11 mouse cellular contexts compared by ENCODE assay signal in the genomic region with DNA sequence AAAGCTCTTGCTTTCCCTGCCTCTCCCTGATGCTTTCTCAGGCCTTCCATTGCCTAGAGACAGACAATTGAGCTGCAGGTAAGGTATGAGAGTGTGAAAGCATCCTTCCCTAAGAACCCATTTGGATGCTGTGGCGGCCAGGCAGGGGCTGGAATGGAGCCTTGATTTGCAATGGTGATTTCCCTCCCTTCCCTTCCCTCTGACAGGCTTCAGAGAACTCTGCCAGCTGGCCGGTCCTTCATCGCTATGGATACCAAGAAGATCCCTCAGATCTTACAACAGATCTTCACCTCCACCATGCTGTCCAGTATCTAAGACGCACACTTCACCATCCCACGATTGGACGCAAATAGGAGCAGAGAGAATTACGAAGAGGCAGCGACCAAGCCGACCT. TPM values are rescaled to one million over a fixed set of nuclear protein-coding genes. Genes with fewer than 3 reads are reported as not detected.
DNase-seq lines count a peak whose midpoint lies in the region; ATAC-seq and TF ChIP-seq lines count a peak whose summit lies in the region.
"Had no signal": no experiment of that assay in that cellular context is flagged by ENCODE, and none has a peak within 500 bp of the region (broad histone marks: within the 10 kb centered on the region; RNA-seq: fewer than 3 reads in every experiment).

No protein-coding gene starts in this region.

- no peaks in the 10 kb centered on the region for H3K9me3 ChIP-seq in embryonic facial prominence, embryonic 14.5 days (ENCODE audit: control insufficient read depth, low read length)
- H3K9me3 ChIP-seq in hindbrain, embryonic 13.5 days: no peaks in the 10 kb centered on the region
- H3K9me3 ChIP-seq in midbrain, embryonic 16.5 days (replicated peaks; ENCODE audit: control insufficient read depth, low read length, poor library complexity, severe bottlenecking): no peaks in the 10 kb centered on the region

- peak overlapping the region; percentile 22 for H3K27ac ChIP-seq in embryonic facial prominence, embryonic 14.5 days (replicated peaks; ENCODE audit: low read depth, low read length)
- H3K27ac ChIP-seq in hindbrain, embryonic 13.5 days: peak overlapping the region; percentile 67
- H3K27ac ChIP-seq in midbrain, embryonic 16.5 days (ENCODE audit: low read length): peak overlapping the region; percentile 53; the same call in 1 of the 2 replicates
- H3K27ac ChIP-seq in kidney, adult 2 months (ENCODE audit: insufficient read depth, low read depth, low read length): no peak overlapping the region

- no peaks in the 10 kb centered on the region for H3K27me3 ChIP-seq in embryonic facial prominence, embryonic 14.5 days (replicated peaks; ENCODE audit: control insufficient read depth, insufficient read depth, low read length)
- no peaks in the 10 kb centered on the region for H3K27me3 ChIP-seq in hindbrain, embryonic 13.5 days
- H3K27me3 ChIP-seq in midbrain, embryonic 16.5 days (ENCODE audit: control insufficient read depth, insufficient read depth, low read depth, low read length): no peaks in the 10 kb centered on the region
- no peaks in the 10 kb centered on the region for H3K27me3 ChIP-seq in kidney, adult 2 months (replicated peaks; ENCODE audit: control insufficient read depth, insufficient read depth, low read length)

- ATAC-seq in embryonic facial prominence, embryonic 14.5 days (ENCODE audit: low read depth): no peak
- no peak for ATAC-seq in hindbrain, embryonic 13.5 days (ENCODE audit: low FRiP score)
- ATAC-seq in midbrain, embryonic 16.5 days: 0 out of 2 replicates have a peak, but pooled peaks have one; percentile 4
- ATAC-seq in erythroblast, adult 5-6 weeks (replicated peaks; ENCODE audit: low FRiP score, poor library complexity, severe bottlenecking): no peak

- peaks cover 46% of the 10 kb centered on the region for H3K4me1 ChIP-seq in embryonic facial prominence, embryonic 14.5 days (ENCODE audit: control insufficient read depth, insufficient read depth, low read length)
- H3K4me1 ChIP-seq in hindbrain, embryonic 13.5 days (replicated peaks): peaks cover 57% of the 10 kb centered on the region
- H3K4me1 ChIP-seq in midbrain, embryonic 16.5 days (ENCODE audit: control insufficient read depth, insufficient read depth, low read length): peaks cover 22% of the 10 kb centered on the region
- no peaks in the 10 kb centered on the region for H3K4me1 ChIP-seq in kidney, adult 2 months (ENCODE audit: control insufficient read depth, insufficient read depth, low read length)

- DNase-seq in left cerebral cortex, postnatal 4 days: peak; percentile 67
- DNase-seq in left cerebral cortex, adult 11 months (ENCODE audit: low spot score): no peak
- no peak for DNase-seq in embryonic facial prominence, embryonic 14.5 days (ENCODE audit: low spot score)
- DNase-seq in kidney, adult 2 months: no peak
- no peak for DNase-seq in adrenal gland, adult 2 months
- DNase-seq: kidney, adult 8-10 months; layer of hippocampus, postnatal 36 days; lung, embryonic 14.5 days had no signal

- no peak overlapping the region for H3K9ac ChIP-seq in embryonic facial prominence, embryonic 14.5 days (ENCODE audit: low read depth, low read length)
- no peak overlapping the region for H3K9ac ChIP-seq in hindbrain, embryonic 13.5 days
- no peak overlapping the region for H3K9ac ChIP-seq in midbrain, embryonic 16.5 days (ENCODE audit: low read depth, low read length)
- H3K9ac ChIP-seq: lung, embryonic 14.5 days had no signal

- no peak for TF ChIP-seq POLR2A in kidney, adult 2 months (IDR thresholded peaks at IDR 0.05; ENCODE audit: low read depth, low read length)

- no peak for TF ChIP-seq CTCF in kidney, adult 2 months (conservative IDR thresholded peaks at IDR 0.05; ENCODE audit: insufficient read depth, insufficient read length, low read depth, low read length)

- H3K4me3 ChIP-seq in embryonic facial prominence, embryonic 14.5 days (ENCODE audit: low read depth, low read length): no peak overlapping the region
- no peak overlapping the region for H3K4me3 ChIP-seq in hindbrain, embryonic 13.5 days
- H3K4me3 ChIP-seq in midbrain, embryonic 16.5 days (ENCODE audit: low read depth, low read length): no peak overlapping the region
- H3K4me3 ChIP-seq in kidney, adult 2 months (ENCODE audit: insufficient read depth, low read depth, low read length): no peak overlapping the region

- 88% methylated on average over 9 of the region's 9 CpGs for WGBS in embryonic facial prominence, embryonic 14.5 days
- 57% methylated on average over 9 of the region's 9 CpGs for WGBS in hindbrain, embryonic 13.5 days
- whole genome bisulfite sequencing in midbrain, embryonic 16.5 days: 49% methylated on average over 9 of the region's 9 CpGs
- WGBS in kidney, adult 2 months: 89% methylated on average over 9 of the region's 9 CpGs

- H3K36me3 ChIP-seq in embryonic facial prominence, embryonic 14.5 days (ENCODE audit: control insufficient read depth, insufficient read depth, low read length): no peaks in the 10 kb centered on the region
- H3K36me3 ChIP-seq in hindbrain, embryonic 13.5 days: no peaks in the 10 kb centered on the region
- no peaks in the 10 kb centered on the region for H3K36me3 ChIP-seq in midbrain, embryonic 16.5 days (ENCODE audit: control insufficient read depth, insufficient read depth, low read length)
- peaks cover 3% of the 10 kb centered on the region; the same call in 1 of the 2 replicates for H3K36me3 ChIP-seq in kidney, adult 2 months (ENCODE audit: control insufficient read depth, insufficient read depth, low read length)

- intact Hi-C loops in left cerebral cortex, postnatal 4 days (cut with DNase I): loop anchor here (10.0 kb wide), 1 partner anchor 94 kb away; no protein-coding TSS in a partner anchor

- H3K4me2 ChIP-seq in embryonic facial prominence, embryonic 14.5 days (ENCODE audit: low read depth, low read length): no peak overlapping the region
- H3K4me2 ChIP-seq in hindbrain, embryonic 13.5 days: no peak overlapping the region
- no peak overlapping the region for H3K4me2 ChIP-seq in midbrain, embryonic 16.5 days (ENCODE audit: low read length)
- H3K4me2 ChIP-seq: lung, embryonic 14.5 days had no signal

RNA-seq across cellular contexts. Expression of a gene that starts 46.3 kb away (rescaled TPM):
- not detected for total RNA-seq in left cerebral cortex, postnatal 4 days (2021)
- not detected in 2 replicates for polyA plus RNA-seq in embryonic facial prominence, embryonic 14.5 days (2014; fragmentation: Nextera tagmentation; extraction: Ambion mirVana)
- not detected in 2 replicates for polyA plus RNA-seq in hindbrain, embryonic 13.5 days (2015; fragmentation: Nextera tagmentation; extraction: Ambion mirVana)
- polyA plus RNA-seq in midbrain, embryonic 16.5 days (2015; fragmentation: Nextera tagmentation; extraction: Ambion mirVana): not detected in 2 replicates
- polyA plus RNA-seq in kidney, adult 2 months (2012; rRNA removed): not detected in 2 replicates
- total RNA-seq in adrenal gland, adult 2 months (2021): not detected
- not detected in 2 replicates for polyA plus RNA-seq in adrenal gland, adult 2 months (2012; rRNA removed)
- total RNA-seq in erythroblast, adult 5-6 weeks (2015; ENCODE audit: low replicate concordance): not detected in 2 replicates
- total RNA-seq in erythroblast, adult 5-6 weeks (2017; ENCODE audit: low replicate concordance): not detected in 2 replicates
- total RNA-seq: layer of hippocampus, postnatal 36 days had no signal
- polyA plus RNA-seq: lung, embryonic 14.5 days had no signal
